Mouse (Mus musculus): Measurements from ENCODE around the gene Sh3rf3. TPM values are rescaled to one million over a fixed set of nuclear protein-coding genes. Genes with fewer than 3 reads are reported as not detected.
"Not testable (repeated sequence)": the region's sequence is repeated elsewhere in the genome, so short reads cannot be mapped to it uniquely, and the experiment has no call there.

Sh3rf3 gene
- total RNA-seq, 2 experiments from 2014 or later: 29.2 to 32.6 TPM

GRCm38 (mm10) chr10:59091988-59092387 lies 278.8 kb downstream of the Sh3rf3 start:
- no peak for DNase-seq (ENCODE audit: low spot score in 2 of 2)

DNA sequence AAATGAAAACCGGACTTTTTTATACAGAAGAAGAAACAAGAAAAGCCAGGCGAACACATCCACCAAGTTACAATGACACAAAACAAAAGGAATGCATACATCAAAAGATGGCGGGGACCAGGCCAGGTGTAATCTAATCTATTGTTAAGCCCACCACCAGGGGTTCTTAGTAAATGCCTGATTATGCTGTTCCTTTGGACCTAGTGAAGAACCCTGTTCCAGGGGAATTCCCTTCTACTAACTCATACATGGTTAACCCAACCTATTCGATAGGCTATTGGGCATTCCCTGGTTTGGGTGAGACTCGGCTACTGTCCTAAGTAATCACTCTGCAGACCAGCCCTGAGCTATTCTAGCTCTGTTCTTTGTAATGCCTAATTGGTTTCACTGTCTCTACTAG lies 289.9 kb downstream of the Sh3rf3 start:
- not testable (repeated sequence) for DNase-seq (ENCODE audit: low spot score in 2 of 2)

DNA sequence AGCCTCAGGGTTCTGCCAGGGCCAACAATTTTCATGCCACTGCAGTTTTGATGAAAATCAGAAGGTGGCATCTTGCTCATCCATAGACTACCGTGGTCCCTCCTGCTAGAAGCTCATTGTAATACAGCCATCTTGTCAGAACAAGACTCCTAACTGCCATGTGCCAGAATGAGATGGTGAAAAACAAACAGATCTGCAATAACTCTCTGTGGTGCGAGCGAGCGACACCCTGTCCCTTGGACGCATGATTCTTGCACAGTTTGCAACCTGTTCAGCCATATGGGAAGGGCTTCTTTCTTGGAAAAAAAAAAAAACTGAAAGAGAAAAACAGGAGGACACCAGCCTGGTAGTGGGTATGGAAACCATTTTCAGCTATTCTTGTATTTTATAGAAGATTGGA lies 291.5 kb downstream of the Sh3rf3 start:
- DNase-seq (ENCODE audit: low spot score in 2 of 2): peak in 1 of 2 experiments; percentile 74

DNA sequence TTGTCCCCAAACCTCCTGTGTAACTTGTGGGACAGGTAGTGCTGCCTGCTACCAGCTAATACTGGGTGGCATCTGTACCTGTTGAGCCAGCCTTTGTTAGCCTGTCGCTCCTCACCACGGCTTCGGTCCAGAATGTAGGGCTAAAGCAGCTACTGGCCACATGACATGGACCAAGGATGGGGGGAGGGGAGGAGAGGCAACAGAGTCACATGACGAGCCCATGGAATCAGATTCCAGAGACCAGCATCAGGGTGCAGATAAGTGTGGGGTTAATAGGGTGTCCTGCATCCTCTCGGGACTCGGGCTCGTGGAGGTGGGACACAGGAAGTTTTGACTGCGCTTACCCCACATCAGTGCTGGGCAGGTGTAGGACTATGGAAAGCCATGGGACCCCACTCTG lies 292.7 kb downstream of the Sh3rf3 start:
- DNase-seq (ENCODE audit: low spot score in 2 of 2): no peak

DNA sequence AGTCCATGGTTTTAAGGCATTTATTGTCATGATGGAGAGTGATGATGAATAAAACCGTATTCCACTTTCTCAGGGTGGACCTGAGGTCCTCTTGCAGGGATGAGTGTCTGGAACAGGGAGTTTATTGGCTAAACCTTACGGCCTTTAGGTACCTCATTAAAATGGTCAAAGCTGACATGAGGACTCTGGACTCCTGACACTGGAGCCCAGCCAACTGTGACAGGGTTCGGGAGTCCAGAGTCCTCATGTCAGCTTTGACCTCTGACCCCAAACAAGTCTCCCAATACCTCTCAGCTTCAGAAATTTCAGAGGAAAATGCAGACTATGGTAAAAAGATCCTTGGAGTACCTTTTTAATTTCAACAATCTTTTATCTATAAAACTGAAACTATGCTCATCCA lies 293.5 kb downstream of the Sh3rf3 start:
- no peak for DNase-seq (ENCODE audit: low spot score in 2 of 2)

- DNase-seq (ENCODE audit: low spot score in 2 of 2): peak; percentile 62 to 87
These were observed 295.9 kb downstream of the Sh3rf3 start for GRCm38 (mm10) chr10:59109015-59109414.

DNA sequence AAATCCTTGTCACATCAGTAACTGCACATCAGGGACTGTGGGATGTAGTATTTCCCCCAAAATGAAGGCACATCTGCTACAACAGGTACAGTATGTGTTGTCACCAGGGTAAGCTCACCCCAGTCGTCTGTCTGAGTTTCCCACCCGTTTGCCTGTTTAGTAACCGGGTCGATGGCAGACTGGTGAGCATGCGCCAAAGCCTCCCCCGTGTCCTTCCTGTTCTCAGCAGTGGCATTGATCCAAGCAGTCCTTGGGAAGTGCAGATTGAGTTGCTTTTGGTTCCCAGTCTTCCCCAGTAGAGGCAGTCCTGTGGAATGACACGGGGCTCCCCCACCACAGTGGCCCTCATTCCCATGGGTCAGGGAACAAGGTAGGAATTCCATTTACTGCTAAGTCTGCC lies 297.2 kb downstream of the Sh3rf3 start:
- peak in 1 of 2 experiments; percentile 71 for DNase-seq (ENCODE audit: low spot score in 2 of 2)

DNA sequence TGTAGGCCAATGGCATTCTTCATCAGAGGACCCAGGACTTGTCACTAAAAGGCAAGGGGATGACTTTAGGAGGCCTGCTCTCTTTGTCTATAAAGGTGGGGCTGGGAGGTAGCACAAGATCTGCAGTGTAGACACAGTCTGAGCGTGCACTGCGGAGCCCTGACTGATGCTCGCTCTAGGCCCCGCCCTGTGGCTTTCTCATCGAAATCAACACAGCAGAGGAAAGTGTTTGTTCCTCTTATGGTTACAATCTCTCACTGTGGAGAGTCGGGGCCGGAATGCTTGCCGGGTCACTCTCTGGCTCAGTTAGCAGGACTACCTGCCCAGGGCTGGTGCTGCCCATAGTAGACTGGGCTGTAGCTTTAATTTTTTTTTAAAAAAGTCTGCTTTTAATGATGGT lies 299.6 kb downstream of the Sh3rf3 start:
- DNase-seq (ENCODE audit: low spot score in 2 of 2): no peak

DNA sequence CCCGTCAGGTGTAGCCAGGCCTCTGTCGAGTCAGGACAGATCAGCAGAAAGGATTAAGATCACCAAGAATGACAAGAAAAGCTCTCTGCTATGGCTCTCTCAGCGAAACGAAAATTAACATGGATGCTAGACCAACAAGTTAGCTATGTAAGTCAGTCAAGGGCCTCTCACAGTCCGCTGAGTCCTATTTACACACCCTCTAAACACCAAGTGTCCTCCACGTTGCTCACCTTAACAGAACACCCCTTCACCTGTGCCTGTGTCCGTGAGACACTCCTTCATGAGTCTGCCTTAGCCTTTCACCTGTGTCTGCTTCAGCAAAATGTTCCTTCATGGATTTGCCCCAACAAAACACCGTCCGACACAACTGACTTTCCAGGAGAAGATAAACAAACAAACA lies 300.2 kb downstream of the Sh3rf3 start:
- no peak for DNase-seq (ENCODE audit: low spot score in 2 of 2)

GRCm38 (mm10) chr10:59114535-59115291 lies 301.6 kb downstream of the Sh3rf3 start:
- peak; percentile 86 to 93 for DNase-seq (ENCODE audit: low spot score in 2 of 2)

DNA sequence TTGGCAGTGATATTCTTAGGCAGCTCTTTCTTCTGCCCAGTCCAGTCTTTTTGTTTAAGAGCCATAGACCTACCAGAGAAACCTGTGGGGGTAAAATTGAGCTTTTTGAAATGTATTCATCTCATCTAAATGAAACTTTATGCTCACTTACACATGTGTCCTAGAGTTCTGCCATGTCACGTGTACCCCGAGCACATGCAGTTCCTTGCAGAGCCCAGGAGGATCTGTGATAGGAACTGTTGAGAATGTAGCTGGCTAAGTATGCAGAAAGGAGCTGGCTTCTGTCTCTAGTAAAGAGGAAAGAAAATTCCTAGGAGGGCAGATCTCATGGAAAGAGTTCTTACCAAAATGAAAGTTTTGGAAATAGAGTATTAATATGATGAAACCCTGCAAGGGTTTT lies 302.5 kb downstream of the Sh3rf3 start:
- DNase-seq (ENCODE audit: low spot score in 2 of 2): no peak

- DNase-seq (ENCODE audit: low spot score in 2 of 2): no peak
These were observed 303.2 kb downstream of the Sh3rf3 start for GRCm38 (mm10) chr10:59116331-59116730.

DNA sequence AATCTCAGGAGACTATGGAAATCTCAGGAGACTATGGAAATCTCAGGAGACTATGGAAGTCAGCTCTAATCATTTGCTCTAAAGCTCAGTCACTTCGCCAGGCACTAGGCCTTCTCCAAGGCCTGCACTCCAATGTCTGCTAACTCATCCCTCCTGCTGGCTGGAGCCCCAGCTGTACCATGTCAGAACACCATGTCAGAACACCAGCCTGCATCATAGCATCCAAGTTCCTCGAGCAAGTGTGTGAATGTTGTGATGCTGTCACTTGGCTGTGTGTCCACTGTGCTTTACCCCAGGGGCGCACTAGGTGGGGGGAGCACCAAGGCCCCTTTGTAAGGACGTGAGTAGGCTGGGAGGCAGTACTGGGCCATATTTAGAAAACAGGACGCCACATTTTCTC lies 304.4 kb downstream of the Sh3rf3 start:
- no peak for DNase-seq (ENCODE audit: low spot score in 2 of 2)

DNA sequence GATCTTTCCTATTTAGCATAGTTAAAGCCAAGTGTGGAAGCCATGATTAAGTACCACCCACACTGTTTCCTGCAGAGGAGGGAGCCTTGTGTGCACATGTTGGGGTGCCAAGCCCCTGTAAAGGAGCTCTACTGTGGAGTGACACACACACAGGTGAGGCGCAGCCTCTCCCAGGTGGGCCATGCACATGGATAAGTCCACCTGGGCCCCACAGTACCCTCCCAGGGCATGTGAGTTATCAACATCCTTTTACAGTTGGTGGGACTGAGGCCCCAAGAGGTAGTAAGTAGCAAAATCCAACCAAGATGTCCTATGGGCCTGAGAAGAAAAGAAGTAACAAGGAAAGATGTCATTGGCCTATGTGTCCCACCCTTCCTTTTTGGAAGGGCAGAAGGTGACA lies 305.8 kb downstream of the Sh3rf3 start:
- DNase-seq (ENCODE audit: low spot score in 2 of 2): no peak

DNA sequence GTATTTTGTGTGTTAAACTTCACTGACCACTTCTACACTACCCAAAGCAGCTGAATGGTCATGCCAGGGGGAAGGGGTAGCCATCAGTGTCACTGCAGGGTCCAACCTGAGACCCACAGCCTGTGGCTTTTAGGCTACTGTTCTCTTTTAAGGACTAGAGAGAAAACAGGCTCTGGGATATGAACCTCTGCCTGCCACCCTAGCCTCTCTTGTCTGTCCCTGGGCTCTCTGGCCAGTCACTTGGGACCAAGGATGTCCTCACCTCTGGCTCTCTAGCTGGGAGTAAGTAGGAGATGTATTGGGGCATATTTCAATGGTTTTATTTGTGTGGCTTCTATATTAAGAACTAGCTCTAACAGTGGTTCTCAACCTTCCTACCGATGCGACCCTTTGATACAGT lies 306.7 kb downstream of the Sh3rf3 start:
- DNase-seq (ENCODE audit: low spot score in 2 of 2): no peak

GRCm38 (mm10) chr10:59125497-59125896 lies 312.3 kb downstream of the Sh3rf3 start:
- no peak for DNase-seq (ENCODE audit: low spot score in 2 of 2)

DNA sequence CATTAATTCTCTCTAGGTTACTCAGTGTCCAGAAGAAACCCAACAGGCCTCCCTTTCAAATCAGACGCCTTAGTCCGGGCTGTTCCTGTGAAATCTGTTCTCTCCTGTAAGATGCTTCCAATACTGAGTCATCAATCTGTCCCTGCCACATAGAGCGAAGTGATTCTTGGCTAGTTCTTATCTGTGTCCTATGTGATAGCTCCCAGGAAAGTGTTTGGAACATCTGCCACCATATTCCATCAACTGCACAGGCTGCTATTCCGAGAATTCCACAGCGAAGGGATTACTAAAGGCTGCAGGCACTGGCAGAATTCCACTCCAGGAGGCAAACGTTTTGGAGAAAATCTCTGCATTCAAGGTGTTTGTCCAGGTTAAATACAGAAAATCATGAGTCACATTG lies 314.5 kb downstream of the Sh3rf3 start:
- peak in 1 of 2 experiments; percentile 46 for DNase-seq (ENCODE audit: low spot score in 2 of 2)

DNA sequence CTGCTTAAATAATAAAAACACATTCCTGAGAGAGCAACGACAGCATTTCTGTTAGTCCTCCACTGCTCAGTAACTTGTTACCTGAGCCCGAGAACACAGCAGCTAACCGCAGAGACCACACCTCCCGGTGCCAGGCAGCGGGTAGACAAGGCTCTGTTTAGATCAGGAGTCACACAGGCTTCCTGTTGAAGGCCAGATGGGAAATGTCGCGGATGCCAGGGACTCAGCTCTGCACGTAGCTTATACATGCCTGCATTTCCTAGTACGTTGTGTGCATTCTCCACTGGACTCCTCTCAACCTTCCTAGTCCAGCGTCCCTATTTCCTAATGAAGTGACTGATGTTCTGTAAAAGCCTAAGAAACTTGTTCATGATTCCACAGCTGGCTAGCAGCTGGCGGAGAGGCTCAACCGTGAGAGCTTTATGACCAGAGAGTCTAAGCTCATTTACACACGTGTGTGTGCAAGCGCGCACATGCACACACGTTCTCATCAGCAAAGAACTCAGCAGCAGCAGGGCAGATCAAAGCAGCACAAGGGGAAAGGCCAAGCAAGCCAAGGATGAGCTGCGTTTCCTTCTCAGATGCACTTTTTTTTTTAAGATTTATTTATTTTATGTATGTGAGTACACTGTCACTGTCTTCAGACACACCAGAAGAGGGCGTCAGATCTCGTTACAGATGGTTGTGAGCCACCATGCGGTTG lies 318.9 kb downstream of the Sh3rf3 start:
- no peak for DNase-seq (ENCODE audit: low spot score in 2 of 2)

DNA sequence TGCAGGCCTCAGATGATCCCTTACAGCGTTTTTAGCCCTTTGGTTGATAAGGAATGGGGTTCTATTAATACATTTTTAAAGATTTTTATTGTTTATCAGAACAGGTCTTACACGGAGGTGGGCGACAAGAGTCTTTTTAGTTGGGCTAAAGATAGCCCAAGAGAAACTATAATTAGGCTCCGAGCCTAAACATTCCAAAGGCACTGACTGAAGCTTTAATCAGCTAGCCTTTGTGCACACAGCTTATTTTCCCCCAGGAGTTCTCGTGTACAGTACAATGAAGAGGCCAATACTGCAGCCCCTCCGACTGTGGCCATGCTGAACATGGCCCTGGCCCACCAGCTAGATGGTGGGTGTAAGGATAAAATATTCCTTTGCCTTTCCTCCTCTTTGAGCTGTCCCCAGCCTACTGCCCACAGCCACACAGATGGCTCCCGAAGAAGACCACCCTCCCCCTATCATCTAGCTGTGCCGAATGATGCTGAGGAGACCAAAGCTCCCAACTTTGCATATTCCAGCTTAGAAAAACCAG lies 320.4 kb downstream of the Sh3rf3 start:
- no peak for DNase-seq (ENCODE audit: low spot score in 2 of 2)

DNA sequence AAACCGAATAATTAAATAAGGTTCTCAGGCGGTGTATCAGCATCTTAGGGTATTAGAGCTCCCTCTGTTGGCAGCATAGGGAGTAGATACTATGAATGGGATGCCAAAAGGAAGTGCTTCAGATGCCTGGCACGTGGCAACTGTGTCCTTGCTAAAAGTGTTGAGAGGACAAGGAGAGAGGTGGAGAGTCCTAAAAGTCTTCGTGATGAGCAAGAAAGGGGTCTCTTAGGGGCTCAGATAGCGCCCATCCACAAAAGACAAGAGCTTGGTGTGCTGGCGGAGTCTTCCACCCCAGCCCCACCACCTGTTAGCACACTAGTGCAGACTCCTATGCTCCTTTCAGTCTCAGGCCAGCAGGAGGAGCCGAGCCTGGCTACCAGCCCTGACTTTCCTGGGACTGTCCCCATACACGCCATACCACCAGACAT lies 336.8 kb downstream of the Sh3rf3 start:
- DNase-seq (ENCODE audit: low spot score in 2 of 2): peak in 1 of 2 experiments; percentile 84

- DNase-seq (ENCODE audit: low spot score in 2 of 2): no peak
These were observed 337.9 kb downstream of the Sh3rf3 start for GRCm38 (mm10) chr10:59150938-59151657.
